Mouse (Mus musculus): ENCODE measurements at regions not wholly inside any gene's neighbourhood (a gene's known extent, or its start where the extent isn't known, plus 50 kb on each side); places are given as distances from the start of the nearest gene placed in this dataset.
"Not testable (repeated sequence)": the region's sequence is repeated elsewhere in the genome, so short reads cannot be mapped to it uniquely, and the experiment has no call there.

DNA sequence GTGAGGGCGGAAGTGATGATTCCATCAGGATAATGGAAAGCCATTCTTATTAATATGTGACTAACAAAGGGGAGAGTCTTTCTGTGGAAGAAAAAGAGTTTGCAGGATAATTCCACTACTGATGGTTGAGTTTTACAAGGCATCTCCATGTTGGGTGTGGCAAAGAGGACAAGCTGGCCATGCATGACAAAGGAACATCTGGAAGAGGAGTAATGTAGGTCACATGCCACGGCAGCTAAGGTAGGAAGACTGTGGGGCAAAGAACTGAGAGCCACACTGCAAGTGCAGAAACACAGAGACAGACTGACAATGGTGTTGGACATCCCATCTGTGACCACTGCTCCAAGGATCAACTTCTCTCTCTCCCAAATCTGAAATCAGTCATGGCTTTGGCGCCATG is 196.4 kb upstream of the Gdi2 start:
- no peak overlapping the region for H3K4me3 ChIP-seq (ENCODE audit: low read length)
- H3K9ac ChIP-seq (ENCODE audit: low read length) = no peak overlapping the region
- H3K4me1 ChIP-seq (replicated peaks; ENCODE audit: control insufficient read depth, insufficient read depth, low read length) = no peaks in the 10 kb centered on the region
- no peaks in the 10 kb centered on the region for H3K36me3 ChIP-seq (ENCODE audit: control insufficient read depth, insufficient read depth, low read length)
- no peak overlapping the region for H3K27ac ChIP-seq (ENCODE audit: low read length)
- no peak overlapping the region for H3K4me2 ChIP-seq (ENCODE audit: low read depth, low read length)
- ATAC-seq (ENCODE audit: low read depth) = no peak
- H3K9me3 ChIP-seq (ENCODE audit: control insufficient read depth, low read length) = peaks cover 12% of the 10 kb centered on the region
- H3K27me3 ChIP-seq (ENCODE audit: control insufficient read depth, insufficient read depth, low read depth, low read length) = no peaks in the 10 kb centered on the region
- 69% methylated on average over 3 of the region's 3 CpGs for WGBS

DNA sequence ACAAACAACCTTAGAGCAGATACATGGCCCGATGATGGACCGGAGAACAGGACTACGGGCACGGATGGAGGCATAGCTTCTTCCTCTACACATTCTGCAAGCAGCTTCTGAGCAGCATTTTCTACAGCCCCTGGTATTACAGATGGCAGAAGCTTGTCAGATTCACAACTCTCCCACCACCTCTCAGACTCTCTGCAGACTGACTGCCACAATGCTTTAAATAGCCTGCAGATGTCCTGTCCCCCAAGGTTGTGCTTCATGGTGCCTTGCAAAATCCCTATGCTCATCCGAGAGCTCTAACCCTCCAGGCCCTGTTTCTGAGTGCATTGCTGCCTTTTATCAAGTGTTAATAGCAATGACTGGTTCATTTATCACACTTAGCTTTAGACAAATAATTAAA is 194.3 kb upstream of the Gdi2 start:
- no peak overlapping the region for H3K27ac ChIP-seq (ENCODE audit: low read length)
- no peak overlapping the region for H3K4me2 ChIP-seq (ENCODE audit: low read depth, low read length)
- no peaks in the 10 kb centered on the region for H3K36me3 ChIP-seq (ENCODE audit: control insufficient read depth, insufficient read depth, low read length)
- no peaks in the 10 kb centered on the region for H3K4me1 ChIP-seq (replicated peaks; ENCODE audit: control insufficient read depth, insufficient read depth, low read length)
- peaks cover 10% of the 10 kb centered on the region; the same call in 1 of the 2 replicates for H3K9me3 ChIP-seq (ENCODE audit: control insufficient read depth, low read length)
- H3K4me3 ChIP-seq (ENCODE audit: low read length) = no peak overlapping the region
- no peak overlapping the region for H3K9ac ChIP-seq (ENCODE audit: low read length)
- no peak for ATAC-seq (ENCODE audit: low read depth)
- WGBS = 78% methylated on average over 5 of the region's 5 CpGs
- no peaks in the 10 kb centered on the region for H3K27me3 ChIP-seq (ENCODE audit: control insufficient read depth, insufficient read depth, low read depth, low read length)

DNA sequence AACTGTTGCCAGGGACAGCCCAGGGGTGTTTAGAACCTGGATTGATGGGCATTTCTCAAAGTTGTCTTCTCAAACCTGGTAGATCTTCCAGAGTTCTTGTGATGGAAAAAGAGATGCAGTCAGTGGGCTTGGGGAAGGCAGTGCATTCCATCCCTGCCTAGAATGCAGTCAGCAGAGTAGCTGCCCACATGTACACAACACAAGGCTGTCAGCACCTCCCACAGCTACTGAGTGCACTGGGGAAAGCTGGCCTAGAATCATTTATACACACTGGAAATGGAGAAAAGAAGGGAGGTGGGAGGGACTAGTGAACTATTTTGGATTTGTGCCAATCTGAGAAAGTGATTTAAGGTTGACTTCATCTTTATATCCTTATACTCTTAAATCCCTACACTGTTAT is 183.0 kb upstream of the Gdi2 start:
- H3K9ac ChIP-seq (ENCODE audit: low read length); H3K4me3 ChIP-seq (ENCODE audit: low read length); H3K27ac ChIP-seq (ENCODE audit: low read length); H3K4me2 ChIP-seq (ENCODE audit: low read depth, low read length); ATAC-seq (ENCODE audit: low read depth); H3K36me3 ChIP-seq (ENCODE audit: control insufficient read depth, insufficient read depth, low read length); H3K9me3 ChIP-seq (ENCODE audit: control insufficient read depth, low read length); H3K4me1 ChIP-seq (replicated peaks; ENCODE audit: control insufficient read depth, insufficient read depth, low read length): not testable (repeated sequence)
- peaks cover 16% of the 10 kb centered on the region for H3K27me3 ChIP-seq (ENCODE audit: control insufficient read depth, insufficient read depth, low read depth, low read length)

- no peaks in the 10 kb centered on the region for H3K36me3 ChIP-seq (ENCODE audit: control insufficient read depth, insufficient read depth, low read length)
- peak overlapping the region; percentile 65 for H3K9ac ChIP-seq (ENCODE audit: low read length)
- H3K4me3 ChIP-seq (ENCODE audit: low read length) = peak overlapping the region; percentile 71
- H3K4me2 ChIP-seq (ENCODE audit: low read depth, low read length) = peak overlapping the region; percentile 93
- peaks cover 19% of the 10 kb centered on the region for H3K27me3 ChIP-seq (ENCODE audit: control insufficient read depth, insufficient read depth, low read depth, low read length)
- H3K4me1 ChIP-seq (replicated peaks; ENCODE audit: control insufficient read depth, insufficient read depth, low read length) = peaks cover 9% of the 10 kb centered on the region
- 2% methylated on average over 39 of the region's 45 CpGs for WGBS
- H3K27ac ChIP-seq (ENCODE audit: low read length) = peak overlapping the region; percentile 90
- no peaks in the 10 kb centered on the region for H3K9me3 ChIP-seq (ENCODE audit: control insufficient read depth, low read length)
- peak; percentile 54 for ATAC-seq (ENCODE audit: low read depth)
Observed at GRCm38 (mm10) chr13:3358079-3358608, 179.7 kb upstream of the Gdi2 start.

DNA sequence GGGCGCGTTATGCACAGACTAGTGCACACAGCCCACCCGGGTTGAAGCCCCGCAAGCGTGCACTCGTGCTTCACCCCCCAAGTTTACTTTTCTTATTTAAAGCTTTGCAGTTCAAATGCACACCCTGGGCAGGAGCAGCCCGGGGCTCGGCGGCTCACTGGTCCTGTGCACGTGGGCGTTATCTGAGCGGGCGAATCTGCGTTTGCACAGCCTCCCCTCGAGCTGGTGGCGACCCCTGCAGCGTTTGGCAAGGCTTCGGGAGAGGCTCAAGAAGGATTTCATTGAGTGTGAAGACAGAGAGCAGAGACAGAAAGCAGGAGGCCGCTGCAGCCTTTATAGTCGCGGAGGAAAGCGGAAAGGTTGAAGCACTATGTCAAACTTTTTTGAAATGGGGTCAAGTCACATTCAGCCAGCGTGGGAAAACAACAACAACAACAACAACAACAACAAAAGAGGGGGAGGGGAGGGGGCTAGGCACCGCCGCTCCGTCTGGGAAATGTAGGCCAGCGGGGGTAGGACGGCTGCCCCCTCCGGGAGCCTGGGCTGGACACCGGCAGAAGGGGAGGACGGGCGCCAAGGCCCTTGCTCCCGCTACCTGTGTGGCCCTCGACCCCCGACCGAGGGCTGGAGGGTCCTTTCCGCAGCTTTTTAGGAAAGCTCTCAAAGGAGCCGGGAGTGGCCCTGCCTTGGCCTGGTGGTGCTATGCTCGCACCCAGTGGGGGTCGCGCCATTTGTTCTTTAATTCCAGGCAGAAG is 178.7 kb upstream of the Gdi2 start:
- no peak overlapping the region for H3K27ac ChIP-seq (ENCODE audit: low read length)
- H3K27me3 ChIP-seq (ENCODE audit: control insufficient read depth, insufficient read depth, low read depth, low read length) = peaks cover 19% of the 10 kb centered on the region
- H3K36me3 ChIP-seq (ENCODE audit: control insufficient read depth, insufficient read depth, low read length) = no peaks in the 10 kb centered on the region
- H3K4me2 ChIP-seq (ENCODE audit: low read depth, low read length) = peak overlapping the region; percentile 93
- H3K4me1 ChIP-seq (replicated peaks; ENCODE audit: control insufficient read depth, insufficient read depth, low read length) = peaks cover 9% of the 10 kb centered on the region
- peak overlapping the region; percentile 71 for H3K4me3 ChIP-seq (ENCODE audit: low read length)
- 1% methylated on average over 41 of the region's 41 CpGs for WGBS
- H3K9ac ChIP-seq (ENCODE audit: low read length) = peak overlapping the region; percentile 69
- no peaks in the 10 kb centered on the region for H3K9me3 ChIP-seq (ENCODE audit: control insufficient read depth, low read length)
- ATAC-seq (ENCODE audit: low read depth) = peak; percentile 10; the same call in 1 of the 2 replicates

DNA sequence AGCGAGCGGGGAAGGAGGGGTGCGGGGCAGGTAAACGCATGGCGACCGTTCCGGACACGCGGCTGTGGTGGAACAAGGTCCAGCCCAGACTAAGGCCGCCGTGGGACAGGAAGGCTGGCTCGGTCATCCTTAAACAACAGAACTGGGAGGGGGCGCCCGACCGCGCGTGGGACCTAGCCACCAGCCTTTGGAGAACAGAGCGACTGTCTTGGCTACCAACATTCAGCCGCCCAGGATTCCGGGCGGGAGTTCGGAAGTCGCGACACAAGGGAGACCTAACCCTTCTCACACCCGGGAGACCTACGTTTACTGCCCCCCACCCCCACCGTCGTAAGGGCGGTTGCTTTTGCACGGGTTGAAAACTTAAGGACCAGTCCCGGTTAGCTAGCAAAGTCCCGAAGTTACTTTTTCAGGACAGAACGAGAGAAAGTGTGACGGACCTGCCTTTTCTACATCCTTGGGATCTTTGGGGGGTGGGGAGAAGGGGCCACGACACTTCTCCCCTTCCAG is 178.1 kb upstream of the Gdi2 start:
- WGBS = 1% methylated on average over 35 of the region's 35 CpGs
- peak overlapping the region; percentile 71 for H3K4me3 ChIP-seq (ENCODE audit: low read length)
- H3K4me1 ChIP-seq (replicated peaks; ENCODE audit: control insufficient read depth, insufficient read depth, low read length); H3K9me3 ChIP-seq (ENCODE audit: control insufficient read depth, low read length); H3K36me3 ChIP-seq (ENCODE audit: control insufficient read depth, insufficient read depth, low read length); H3K27ac ChIP-seq (ENCODE audit: low read length): not testable (repeated sequence)
- peak; percentile 18 for ATAC-seq (ENCODE audit: low read depth)
- H3K4me2 ChIP-seq (ENCODE audit: low read depth, low read length) = peak overlapping the region; percentile 93
- H3K9ac ChIP-seq (ENCODE audit: low read length) = peak overlapping the region; percentile 69
- peaks cover 19% of the 10 kb centered on the region for H3K27me3 ChIP-seq (ENCODE audit: control insufficient read depth, insufficient read depth, low read depth, low read length)

DNA sequence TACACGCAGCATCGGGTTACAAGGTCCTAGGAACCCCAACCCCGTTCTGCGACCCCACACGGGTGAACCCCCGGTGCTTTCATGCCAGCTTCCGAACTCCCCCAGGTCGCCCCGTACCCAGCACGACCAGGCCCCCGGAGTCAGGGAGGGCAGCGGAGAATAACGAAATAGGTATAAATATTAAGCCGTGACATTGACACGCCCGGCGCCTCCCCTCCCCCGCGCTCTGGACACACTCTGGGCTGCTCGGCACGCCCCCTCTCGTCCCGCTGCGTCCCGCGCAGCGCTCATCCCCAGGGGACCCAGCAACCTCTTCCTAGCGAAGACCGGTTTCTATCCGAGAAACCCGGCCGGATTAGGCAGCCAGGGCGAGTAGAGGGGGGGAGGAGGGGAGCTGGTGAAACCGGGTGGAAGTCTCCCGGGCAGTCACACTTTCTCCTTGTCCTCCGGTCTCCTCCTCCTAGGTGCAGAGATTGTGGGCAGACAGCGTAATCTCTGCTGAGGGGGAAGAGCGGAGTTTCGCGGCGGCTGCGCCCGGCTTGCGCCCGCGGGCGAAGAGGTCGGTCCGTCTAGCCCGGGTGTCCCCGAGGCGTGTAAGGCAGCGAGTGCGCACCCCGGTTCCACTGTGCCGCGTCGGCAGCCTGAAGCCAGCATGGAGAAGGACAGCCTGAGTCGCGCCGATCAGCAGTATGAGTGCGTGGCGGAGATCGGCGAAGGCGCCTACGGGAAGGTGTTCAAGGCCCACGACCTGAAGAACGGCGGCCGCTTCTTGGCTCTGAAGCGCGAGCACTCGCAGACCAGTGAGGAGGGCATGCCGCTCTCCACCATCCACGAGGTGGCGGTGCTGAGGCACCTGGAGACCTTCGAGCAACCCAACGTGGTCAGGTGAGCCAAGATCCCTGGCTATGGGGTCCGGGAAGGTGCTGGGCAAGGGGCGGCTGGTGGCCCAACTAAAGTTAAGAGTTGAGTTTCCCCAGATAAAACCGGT is 177.1 kb upstream of the Gdi2 start:
- H3K9me3 ChIP-seq (ENCODE audit: control insufficient read depth, low read length) = no peaks in the 10 kb centered on the region
- peak overlapping the region; percentile 93 for H3K4me2 ChIP-seq (ENCODE audit: low read depth, low read length)
- peak overlapping the region; percentile 71 for H3K4me3 ChIP-seq (ENCODE audit: low read length)
- no peaks in the 10 kb centered on the region for H3K36me3 ChIP-seq (ENCODE audit: control insufficient read depth, insufficient read depth, low read length)
- peaks cover 19% of the 10 kb centered on the region for H3K27me3 ChIP-seq (ENCODE audit: control insufficient read depth, insufficient read depth, low read depth, low read length)
- H3K4me1 ChIP-seq (replicated peaks; ENCODE audit: control insufficient read depth, insufficient read depth, low read length) = peaks cover 9% of the 10 kb centered on the region
- 2% methylated on average over 79 of the region's 82 CpGs for WGBS
- peak overlapping the region; percentile 69 for H3K9ac ChIP-seq (ENCODE audit: low read length)
- peak; percentile 77 for ATAC-seq (ENCODE audit: low read depth)
- peak overlapping the region; percentile 36 for H3K27ac ChIP-seq (ENCODE audit: low read length)

- H3K4me3 ChIP-seq (ENCODE audit: low read length) = no peak overlapping the region
- no peaks in the 10 kb centered on the region for H3K4me1 ChIP-seq (replicated peaks; ENCODE audit: control insufficient read depth, insufficient read depth, low read length)
- no peak overlapping the region for H3K4me2 ChIP-seq (ENCODE audit: low read depth, low read length)
- no peak overlapping the region for H3K9ac ChIP-seq (ENCODE audit: low read length)
- H3K27ac ChIP-seq (ENCODE audit: low read length) = no peak overlapping the region
- ATAC-seq (ENCODE audit: low read depth) = no peak; the same call in 1 of the 2 replicates
- no peaks in the 10 kb centered on the region for H3K36me3 ChIP-seq (ENCODE audit: control insufficient read depth, insufficient read depth, low read length)
- H3K9me3 ChIP-seq (ENCODE audit: control insufficient read depth, low read length) = 0 out of 2 replicates have a peak, but pooled peaks cover 2% of the 10 kb centered on the region
- WGBS = 66% methylated on average over 6 of the region's 6 CpGs
- no peaks in the 10 kb centered on the region for H3K27me3 ChIP-seq (ENCODE audit: control insufficient read depth, insufficient read depth, low read depth, low read length)
Observed at GRCm38 (mm10) chr13:3372701-3373100, 165.2 kb upstream of the Gdi2 start.
